Mouse (Mus musculus): ENCODE data around the gene Tmc5. TPM values are rescaled to one million over a fixed set of nuclear protein-coding genes. Genes with fewer than 3 reads are reported as not detected.

Tmc5 gene
- total and polyA plus RNA-seq, 3 experiments = not detected

DNA sequence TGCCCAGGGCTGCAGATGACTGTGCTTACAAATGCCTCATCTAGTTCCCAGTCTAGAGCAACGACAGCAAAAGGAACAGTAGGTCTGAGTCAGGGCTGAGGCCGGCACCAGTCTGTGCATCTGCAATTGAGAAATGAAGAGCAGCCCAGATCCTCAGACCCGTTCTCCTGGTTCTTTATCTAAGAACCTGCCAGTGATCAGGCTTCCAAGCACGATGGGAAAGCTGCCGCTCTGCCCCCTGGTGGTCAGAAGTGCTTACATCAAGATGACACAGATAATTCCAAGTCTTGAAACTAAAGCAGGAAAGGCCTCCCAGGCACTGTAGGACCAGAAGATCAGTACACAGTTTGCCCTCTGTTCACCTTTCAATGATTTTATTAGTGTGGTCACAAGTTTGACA, 91.1 kb downstream of the Tmc5 start:
- no peaks in the 10 kb centered on the region for H3K79me2 ChIP-seq (ENCODE audit: control insufficient read depth, insufficient read depth, low read length, poor library complexity)
- H3K9ac ChIP-seq (ENCODE audit: control insufficient read depth, low read depth, low read length, poor library complexity, severe bottlenecking) = no peak overlapping the region
- H3K4me1 ChIP-seq (ENCODE audit: control insufficient read depth in 1 of 2, insufficient read depth in 2 of 2, low read length in 2 of 2) = no peaks in the 10 kb centered on the region
- TF ChIP-seq SMC3 (IDR thresholded peaks at IDR 0.05; ENCODE audit: low read depth, low read length) (peak; percentile 78), GATA1 (IDR thresholded peaks at IDR 0.05; ENCODE audit: low read depth, low read length) (peak; percentile 62; the same call in 1 of the 2 replicates), MEF2A (IDR thresholded peaks at IDR 0.05; ENCODE audit: extremely low read depth, insufficient replicate concordance, low read depth, low read length, poor library complexity, severe bottlenecking) (no peak), RAD21 (IDR thresholded peaks at IDR 0.05; ENCODE audit: low read depth, low read length) (peak; percentile 40), HCFC1 (IDR thresholded peaks at IDR 0.05; ENCODE audit: low read depth, low read length) (no peak), ZC3H11A (IDR thresholded peaks at IDR 0.05; ENCODE audit: low read depth, low read length) (peak; percentile 49), BHLHE40 (IDR thresholded peaks at IDR 0.05; ENCODE audit: borderline replicate concordance, low read depth, low read length) (no peak), ZNF384 (IDR thresholded peaks at IDR 0.05; ENCODE audit: low read depth, low read length) (no peak), TBP (IDR thresholded peaks at IDR 0.05; ENCODE audit: low read depth, low read length) (no peak), CTCF (IDR thresholded peaks at IDR 0.05 in 2 of 3, conservative IDR thresholded peaks at IDR 0.05 in 1 of 3; ENCODE audit: control insufficient read depth in 1 of 3, insufficient read depth in 1 of 3, low read depth in 2 of 3, low read length in 3 of 3, poor library complexity in 1 of 3, severe bottlenecking in 1 of 3) (peak; percentile 72 to 82 (median 80)), MAZ (IDR thresholded peaks at IDR 0.05; ENCODE audit: low read depth, low read length) (no peak)
- no peaks in the 10 kb centered on the region for H3K9me3 ChIP-seq (replicated peaks; ENCODE audit: insufficient read depth, low read length)
- no peaks in the 10 kb centered on the region for H3K27me3 ChIP-seq (ENCODE audit: control insufficient read depth in 1 of 2, insufficient read depth in 2 of 2, low read length in 2 of 2)
- H3K36me3 ChIP-seq (ENCODE audit: control insufficient read depth in 1 of 2, insufficient read depth in 2 of 2, low read length in 2 of 2) = no peaks in the 10 kb centered on the region; a peak in 1 of 4 replicates
- DNase-seq (ENCODE audit: low read depth, low spot score) = peak; percentile 76
- no peak overlapping the region for H3K27ac ChIP-seq (ENCODE audit: control insufficient read depth, low read depth, low read length)
- H3K4me3 ChIP-seq (ENCODE audit: control insufficient read depth in 1 of 2, insufficient read depth in 1 of 2, low read depth in 2 of 2, low read length in 2 of 2) = no peak overlapping the region

DNA sequence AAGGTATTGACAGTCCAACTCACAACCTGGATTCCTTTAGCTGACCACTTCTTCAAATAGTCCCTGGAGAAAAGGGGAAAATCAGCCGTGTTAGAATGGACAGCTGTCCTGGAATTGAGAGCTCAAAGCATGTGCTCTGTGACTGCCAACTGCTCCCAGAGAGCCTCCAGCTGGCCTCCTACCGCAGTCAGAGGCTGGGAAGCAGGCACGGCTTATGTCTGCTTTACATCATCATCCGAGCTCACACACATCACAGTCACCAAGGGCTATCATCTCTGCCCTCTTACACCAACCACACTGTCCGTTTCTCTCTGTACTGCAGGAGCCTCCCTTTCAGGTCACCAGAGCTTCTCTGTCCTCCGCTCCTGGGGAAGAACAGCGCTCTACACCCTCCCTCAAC, 92.0 kb downstream of the Tmc5 start:
- H3K4me1 ChIP-seq (ENCODE audit: control insufficient read depth in 1 of 2, insufficient read depth in 2 of 2, low read length in 2 of 2) = no peaks in the 10 kb centered on the region
- TF ChIP-seq MAZ (IDR thresholded peaks at IDR 0.05; ENCODE audit: low read depth, low read length) = no peak
- TF ChIP-seq CHD2 (IDR thresholded peaks at IDR 0.05; ENCODE audit: low read length) = no peak
- no peak for TF ChIP-seq E2F4 (IDR thresholded peaks at IDR 0.05; ENCODE audit: borderline replicate concordance, low read depth, low read length)
- TF ChIP-seq ZMIZ1 (IDR thresholded peaks at IDR 0.05; ENCODE audit: low read depth, low read length) = no peak
- no peak for TF ChIP-seq UBTF (IDR thresholded peaks at IDR 0.05; ENCODE audit: borderline replicate concordance, insufficient read depth, low read depth, low read length)
- TF ChIP-seq POLR2AphosphoS2 (IDR thresholded peaks at IDR 0.05; ENCODE audit: low read length) = no peak
- TF ChIP-seq SMC3 (IDR thresholded peaks at IDR 0.05; ENCODE audit: low read depth, low read length) = no peak
- TF ChIP-seq ETS1 (IDR thresholded peaks at IDR 0.05; ENCODE audit: low read depth, low read length) = no peak
- TF ChIP-seq NELFE (IDR thresholded peaks at IDR 0.05; ENCODE audit: low read depth, low read length) = no peak
- no peak for TF ChIP-seq USF1 (IDR thresholded peaks at IDR 0.05; ENCODE audit: low read depth, low read length)
- TF ChIP-seq TAL1 (IDR thresholded peaks at IDR 0.05; ENCODE audit: low read length) = no peak
- TF ChIP-seq ZKSCAN1 (IDR thresholded peaks at IDR 0.05; ENCODE audit: low read depth, low read length) = no peak
- no peak for TF ChIP-seq CHD1 (IDR thresholded peaks at IDR 0.05; ENCODE audit: low read depth, low read length)
- no peak for TF ChIP-seq HCFC1 (IDR thresholded peaks at IDR 0.05; ENCODE audit: low read depth, low read length)
- no peak for TF ChIP-seq POLR2AphosphoS5 (IDR thresholded peaks at IDR 0.05; ENCODE audit: borderline replicate concordance, low read depth, low read length)
- no peak for TF ChIP-seq SIN3A (IDR thresholded peaks at IDR 0.05; ENCODE audit: low read length)
- TF ChIP-seq MXI1 (IDR thresholded peaks at IDR 0.05; ENCODE audit: low read depth, low read length) = no peak
- H3K79me2 ChIP-seq (ENCODE audit: control insufficient read depth, insufficient read depth, low read length, poor library complexity) = no peaks in the 10 kb centered on the region
- H3K9me3 ChIP-seq (replicated peaks; ENCODE audit: insufficient read depth, low read length) = no peaks in the 10 kb centered on the region
- H3K9ac ChIP-seq (ENCODE audit: control insufficient read depth, low read depth, low read length, poor library complexity, severe bottlenecking) = no peak overlapping the region
- H3K27ac ChIP-seq (ENCODE audit: control insufficient read depth, low read depth, low read length) = no peak overlapping the region
- DNase-seq (ENCODE audit: low read depth, low spot score) = no peak
- H3K27me3 ChIP-seq (ENCODE audit: control insufficient read depth in 1 of 2, insufficient read depth in 2 of 2, low read length in 2 of 2) = no peaks in the 10 kb centered on the region
- no peaks in the 10 kb centered on the region; a peak in 1 of 4 replicates for H3K36me3 ChIP-seq (ENCODE audit: control insufficient read depth in 1 of 2, insufficient read depth in 2 of 2, low read length in 2 of 2)
- H3K4me3 ChIP-seq (ENCODE audit: control insufficient read depth in 1 of 2, insufficient read depth in 1 of 2, low read depth in 2 of 2, low read length in 2 of 2) = no peak overlapping the region
